Mouse (Mus musculus) layer of hippocampus, postnatal 36 days (tissue): ENCODE measurements around the gene Gm1113. TPM values are rescaled to one million over a fixed set of nuclear protein-coding genes. Genes with fewer than 3 reads are reported as not detected.
A peak's percentile ranks its signal among the peaks of the same experiment; 100 is the strongest.

Experiments used
- DNase-seq, 2 experiments: peaks; one replicate each; pipeline ENCODE4 v3.0.0; 2022
- total RNA-seq, 2 experiments: library from RNA; stranded (reverse); gene quantifications; 2 replicates each; pipeline ENCODE4 v1.2.3; 2021

Gene Gm1113
- total RNA-seq, 2 experiments from 2014 or later = not detected

DNA sequence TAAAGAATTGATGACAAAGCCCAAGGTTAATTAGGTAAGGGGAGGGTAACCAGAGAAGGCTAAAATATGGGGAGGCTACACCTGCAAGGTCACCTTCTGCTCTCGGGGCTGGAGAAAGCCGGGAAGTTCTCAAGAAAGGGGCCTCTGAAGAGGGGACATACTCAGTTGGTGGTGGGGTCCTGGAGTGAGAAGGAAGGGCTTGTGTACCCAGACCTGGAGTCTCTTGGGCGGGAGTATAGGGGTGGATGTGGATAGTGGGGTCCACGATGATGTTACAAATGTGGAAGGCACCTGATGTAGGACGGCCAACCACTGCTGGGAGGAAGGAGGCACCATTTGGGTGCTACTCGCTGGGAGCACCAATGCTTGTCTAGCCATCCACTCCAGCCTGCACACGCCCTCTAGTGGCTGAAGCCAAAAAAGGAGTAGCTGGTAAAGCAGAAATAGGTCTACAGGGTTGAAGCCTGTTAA lies 5.9 kb upstream of the Gm1113 start:
- DNase-seq = peak; percentile 67 to 72

DNA sequence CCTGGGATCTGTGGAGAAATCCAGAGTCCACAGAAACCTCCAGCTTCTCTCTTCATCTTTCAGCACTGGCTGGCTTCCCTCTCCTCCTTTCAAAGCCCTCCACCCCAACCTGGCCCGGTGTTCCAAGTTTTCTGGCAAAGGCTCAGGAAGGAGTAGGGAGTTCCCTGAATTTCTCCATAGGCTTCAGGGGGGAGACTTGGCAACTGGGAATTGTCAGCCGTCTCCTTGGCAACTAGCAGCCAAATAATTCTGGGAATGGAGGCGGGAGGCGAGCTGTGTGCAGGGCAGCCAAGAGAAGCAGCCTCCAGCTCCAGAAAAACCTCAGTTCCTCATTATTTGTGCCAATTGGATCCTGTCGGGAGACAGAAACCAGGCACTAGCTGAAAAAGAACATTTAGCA lies 5.5 kb upstream of the Gm1113 start:
- DNase-seq = peak; percentile 57 to 65

DNA sequence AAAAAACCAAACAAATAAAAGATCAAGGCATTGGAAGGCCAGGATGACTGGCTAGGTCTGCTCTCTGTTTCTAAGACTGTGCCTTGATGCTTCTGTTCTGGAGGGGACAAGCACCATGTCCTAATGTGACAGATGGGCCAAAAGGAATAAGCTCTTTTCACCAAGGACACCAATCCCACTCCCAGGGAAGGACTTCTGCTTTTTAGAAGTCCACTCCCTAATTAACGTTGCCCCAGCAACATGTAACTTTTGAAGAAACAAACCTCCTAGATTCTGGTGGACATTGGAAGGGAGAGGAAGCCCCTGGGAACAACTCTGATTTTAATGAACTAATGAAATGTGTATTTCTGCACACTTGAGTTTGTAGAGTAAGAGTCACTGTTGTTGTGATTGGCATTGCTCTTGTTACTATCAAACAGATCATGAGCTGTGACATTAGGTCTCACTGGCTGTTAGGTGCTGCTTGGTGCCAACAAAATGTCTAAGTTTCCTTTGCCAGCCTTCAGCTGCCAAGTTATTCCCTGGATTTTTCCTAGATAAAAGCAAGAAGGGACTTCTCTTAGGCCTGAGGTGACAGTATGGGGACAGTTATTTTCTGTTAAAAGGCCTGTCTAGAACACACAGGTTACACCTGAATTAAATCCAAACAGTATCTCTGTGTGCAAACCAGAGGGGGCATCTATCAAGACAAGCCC lies 4.9 kb upstream of the Gm1113 start:
- DNase-seq = no peak

DNA sequence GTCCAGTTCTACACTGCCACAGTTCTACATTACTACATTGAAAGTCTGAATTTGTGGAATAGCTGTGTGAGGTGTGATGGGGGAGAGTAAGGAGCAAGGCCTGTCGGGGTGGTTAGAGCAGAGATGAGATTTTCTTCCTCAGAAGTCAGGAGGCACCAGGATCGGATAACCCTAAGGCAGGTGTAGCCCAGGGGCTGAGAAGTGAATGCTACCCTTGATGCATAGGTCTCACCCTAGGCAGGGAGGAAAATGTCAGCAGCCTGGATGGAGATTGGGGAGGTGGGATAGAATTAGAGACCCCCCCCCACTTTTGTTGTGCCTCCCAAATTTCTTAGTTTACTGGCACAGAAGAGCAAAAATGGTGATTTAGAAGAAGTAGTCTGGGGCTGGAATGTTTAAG lies 4.2 kb upstream of the Gm1113 start:
- no peak for DNase-seq

DNA sequence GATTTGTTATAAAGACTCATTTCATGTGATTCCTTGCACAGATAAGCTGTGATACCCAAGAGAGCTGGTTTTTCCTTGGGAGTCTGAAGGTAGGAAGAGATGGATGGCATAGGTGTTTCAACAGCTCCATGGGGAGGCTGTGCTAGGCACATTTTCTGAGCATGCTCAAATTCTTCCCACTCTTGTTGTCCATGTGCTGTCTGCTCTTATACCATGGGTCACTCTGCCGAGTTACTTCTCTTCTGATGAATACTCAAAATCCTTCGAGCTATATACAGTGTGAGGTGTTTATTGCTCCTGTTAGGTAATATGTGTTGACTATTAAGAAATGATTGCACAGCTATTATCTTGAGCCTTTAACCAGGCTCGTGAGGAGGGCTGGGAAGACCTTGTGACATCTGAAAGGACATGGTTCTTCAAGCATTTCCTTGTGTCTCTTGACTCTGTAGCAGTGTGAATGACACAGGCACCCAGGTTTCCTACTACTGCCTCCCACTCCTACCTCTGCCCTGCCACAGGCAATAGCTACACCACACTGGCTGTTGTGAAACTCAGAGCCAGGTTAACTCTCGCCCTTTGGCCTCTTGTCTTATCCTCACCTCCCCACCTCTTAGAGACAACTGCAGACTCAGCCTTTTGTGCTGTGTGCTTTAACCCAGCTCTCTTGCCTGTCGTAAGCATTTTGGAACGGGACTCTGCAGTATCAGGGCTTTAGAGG lies 2.7 kb upstream of the Gm1113 start:
- no peak for DNase-seq

DNA sequence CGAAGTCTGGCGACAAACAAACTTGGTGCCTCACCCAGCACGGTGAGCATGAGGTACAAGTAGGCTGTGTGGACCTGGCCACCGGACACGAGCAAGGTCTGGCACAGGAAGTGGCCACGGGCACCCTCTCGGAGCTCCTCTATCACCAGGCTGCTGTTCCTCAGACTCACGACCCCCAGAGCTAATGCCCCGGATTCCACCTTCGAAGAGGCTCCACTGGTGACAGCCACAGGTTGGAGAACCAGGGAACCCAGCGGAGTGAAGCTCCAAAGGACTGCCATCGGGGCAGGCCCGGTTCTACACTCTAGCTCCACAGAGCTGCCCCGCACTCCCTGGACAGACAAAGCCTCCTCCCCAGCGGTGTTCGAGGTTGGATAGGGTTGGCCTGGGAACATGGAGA lies 1.4 kb downstream of the Gm1113 start:
- no peak for DNase-seq

DNA sequence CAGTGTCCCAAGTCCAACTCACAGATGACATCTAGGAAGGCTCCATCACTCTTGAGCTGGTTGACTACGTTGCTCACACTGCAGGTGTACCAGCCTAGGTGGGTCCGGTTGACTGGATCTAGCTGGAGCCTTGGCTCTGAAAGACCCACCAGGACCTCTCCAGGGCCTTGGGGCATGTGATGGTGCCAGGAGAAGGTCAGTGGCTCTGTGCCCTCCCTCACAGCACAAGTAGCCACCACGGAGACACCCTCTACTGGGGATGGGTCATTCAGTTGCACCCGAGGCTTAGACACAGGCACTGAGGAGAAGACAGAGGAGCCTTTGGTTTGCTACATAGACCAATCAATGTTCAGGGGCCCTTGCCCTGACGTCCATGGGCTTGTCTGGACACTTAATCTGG lies 1.9 kb downstream of the Gm1113 start:
- DNase-seq = no peak

DNA sequence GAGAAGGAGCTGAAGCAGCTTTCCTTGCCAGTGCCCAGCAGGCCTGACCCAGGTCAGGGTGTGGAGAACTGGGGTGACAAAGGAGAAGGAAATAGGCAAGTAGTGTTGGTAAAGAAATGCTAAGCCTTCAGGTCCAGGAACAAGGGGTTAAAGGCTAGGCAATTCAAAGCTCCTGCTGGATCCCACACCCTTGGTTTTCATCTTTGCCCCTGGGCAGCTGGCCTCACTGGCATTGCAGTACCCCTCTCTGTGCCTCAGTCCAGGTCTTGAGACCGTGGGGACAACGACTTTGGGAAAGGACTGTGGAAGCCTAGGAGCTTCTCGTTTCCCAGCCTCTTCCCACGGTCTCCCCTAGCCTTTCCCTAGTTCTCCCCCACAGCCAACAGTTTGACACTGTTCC lies 4.2 kb downstream of the Gm1113 start:
- no peak for DNase-seq

DNA sequence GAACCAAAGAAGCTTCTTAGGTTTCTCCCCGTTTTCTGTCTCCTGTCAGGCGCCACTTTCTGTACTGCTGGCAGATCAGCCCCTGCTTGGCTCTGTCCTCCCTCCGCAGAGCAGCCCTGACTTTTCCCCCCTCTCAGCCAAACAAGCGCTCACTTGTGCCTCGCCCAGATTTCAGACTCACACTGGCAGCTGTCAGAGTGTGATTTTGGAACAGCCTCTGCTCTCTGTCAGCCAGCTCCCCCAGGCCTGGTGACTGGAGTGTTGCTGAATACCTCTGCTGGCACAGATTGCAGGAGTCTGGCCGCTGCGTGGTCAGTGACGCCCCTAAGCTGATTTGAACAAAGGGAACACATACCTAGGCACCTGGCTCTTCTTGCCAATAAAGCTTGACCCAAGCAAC lies 9.8 kb downstream of the Gm1113 start:
- peak; percentile 67 to 73 for DNase-seq

DNA sequence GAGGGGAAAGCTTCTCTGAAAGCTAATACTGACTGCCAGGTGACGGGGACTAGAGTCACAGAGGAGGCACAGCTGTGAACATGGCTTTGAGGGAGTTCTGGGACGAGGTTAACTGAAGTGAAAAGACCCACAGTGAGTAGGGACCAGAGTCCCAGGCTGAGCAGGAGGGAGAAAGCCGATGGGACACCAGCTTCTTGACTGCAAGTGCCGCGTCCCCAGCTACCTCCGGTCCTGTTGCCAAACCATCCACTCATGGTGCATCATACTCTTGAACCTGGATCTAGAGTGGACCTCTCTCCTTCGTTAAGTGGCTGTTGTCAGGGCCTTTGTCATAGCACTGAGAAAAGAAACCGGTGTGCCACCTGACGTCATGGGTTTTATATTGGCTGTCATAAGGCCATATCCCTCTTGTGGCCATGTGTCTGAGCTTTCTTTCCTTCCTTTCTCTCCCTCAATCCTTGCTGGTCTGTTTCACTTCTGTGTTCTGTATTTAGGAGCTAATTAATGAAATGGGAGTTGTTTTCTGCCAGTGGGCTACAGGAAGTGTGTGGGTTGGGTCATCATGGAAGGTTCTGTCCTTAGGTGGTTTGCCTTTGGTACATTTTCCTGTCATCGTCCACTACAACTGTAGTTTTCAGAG lies 15.6 kb downstream of the Gm1113 start:
- no peak for DNase-seq

DNA sequence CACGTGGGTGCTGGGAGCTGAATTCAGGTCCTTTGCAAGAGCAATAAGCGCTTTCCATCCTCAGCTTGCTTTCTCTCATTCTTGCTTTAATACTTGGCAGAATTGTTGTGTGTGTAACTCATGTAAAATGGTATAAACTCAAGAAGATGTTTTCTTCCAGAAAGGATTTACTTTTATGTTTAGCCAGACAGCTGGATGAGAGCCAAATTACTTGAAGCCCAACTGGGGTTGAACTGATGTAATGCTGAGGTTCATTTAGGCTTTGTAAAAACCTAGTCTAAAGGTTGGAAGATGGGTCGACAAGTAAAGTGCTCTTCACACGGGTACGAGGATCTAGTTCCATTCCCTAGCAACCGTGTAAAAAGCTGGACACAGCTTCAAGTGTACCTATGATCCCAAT lies 18.1 kb downstream of the Gm1113 start:
- DNase-seq = no peak

DNA sequence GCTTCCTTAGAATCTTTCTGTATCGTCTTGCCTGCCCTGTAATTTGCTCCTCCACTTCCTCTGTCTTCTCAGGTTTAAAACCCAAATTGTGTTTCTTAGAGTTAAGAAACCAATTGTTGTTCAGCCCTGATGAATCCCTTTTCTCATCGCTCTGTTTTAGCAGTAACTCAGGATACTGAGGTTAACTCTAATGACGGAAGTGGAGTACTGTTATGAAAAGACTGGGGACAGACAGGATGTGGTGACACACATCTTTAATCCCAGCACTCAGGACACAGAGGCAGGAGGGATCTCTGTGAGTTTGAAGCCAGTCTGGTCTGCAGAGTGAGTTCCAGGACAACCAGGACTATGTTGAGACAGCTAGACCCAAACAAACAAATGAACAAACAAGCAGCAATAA lies 22.6 kb downstream of the Gm1113 start:
- DNase-seq = no peak

DNA sequence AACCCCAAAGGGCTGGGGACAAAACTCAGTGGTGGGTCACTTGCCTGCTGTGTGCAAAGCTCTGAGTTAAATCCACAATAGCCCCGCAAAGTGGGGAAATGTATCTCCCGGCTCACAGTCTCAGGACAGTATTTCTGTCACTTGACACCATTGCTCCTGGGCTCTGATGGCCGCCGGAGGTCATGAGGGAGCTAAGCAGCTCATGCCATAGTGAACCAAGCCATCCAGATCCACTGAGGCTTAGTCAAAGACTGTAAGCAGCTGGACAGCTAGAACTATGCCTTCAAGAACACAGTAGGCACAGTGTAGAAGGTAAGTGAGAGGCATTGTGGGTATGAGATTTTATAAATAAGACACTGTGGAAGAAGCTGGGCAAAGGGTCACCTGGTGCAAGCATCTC lies 23.1 kb downstream of the Gm1113 start:
- no peak for DNase-seq

DNA sequence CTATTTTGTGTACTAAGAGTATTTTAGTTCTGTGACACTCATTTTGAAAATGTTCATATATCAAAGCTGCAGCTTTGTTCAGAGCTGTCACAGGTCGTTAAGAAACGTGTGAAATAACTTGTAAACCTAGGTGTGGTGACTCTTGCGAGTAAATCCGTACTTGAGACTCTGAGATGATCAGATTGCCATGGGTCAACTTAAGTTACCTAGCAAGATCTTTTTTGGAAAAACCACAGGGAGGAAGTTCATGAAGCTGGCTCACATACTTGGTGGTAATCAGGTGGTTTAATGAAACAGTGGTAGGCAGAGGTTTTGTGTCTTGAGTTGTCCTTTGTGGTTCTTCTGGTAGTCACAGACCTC lies 24.4 kb downstream of the Gm1113 start:
- no peak for DNase-seq

DNA sequence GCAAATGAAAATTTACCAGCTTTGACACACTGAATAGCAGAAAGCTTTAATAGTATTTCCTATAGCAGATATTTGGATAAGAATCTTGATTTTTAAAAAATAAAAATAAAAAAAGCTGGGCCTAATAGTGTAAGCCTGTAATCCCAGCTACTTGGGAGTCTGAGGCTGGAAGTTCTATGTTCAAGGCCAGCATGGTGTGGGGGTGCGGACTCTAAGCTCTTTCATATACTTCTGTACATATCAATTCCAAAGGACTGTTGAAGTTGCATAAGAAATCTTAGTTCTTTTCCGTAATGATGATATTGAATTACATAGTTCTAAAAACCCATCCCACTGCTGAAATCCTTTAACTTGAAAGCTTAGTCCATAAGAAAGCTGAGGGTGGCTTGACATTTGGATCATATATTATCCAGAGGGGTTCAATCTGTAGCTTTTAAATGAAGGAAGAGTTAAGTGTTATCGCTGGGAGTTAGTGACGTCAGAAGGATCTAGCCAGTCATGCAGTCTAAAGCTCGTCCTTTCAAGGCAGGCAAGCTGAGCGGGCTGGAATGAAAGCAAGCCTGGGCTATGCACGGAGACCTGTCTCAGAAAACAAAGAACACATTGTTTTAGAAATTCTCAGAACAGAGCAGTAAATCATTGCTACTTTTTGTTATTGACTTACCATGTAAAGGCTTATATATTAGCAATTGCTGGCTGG lies 24.9 kb downstream of the Gm1113 start:
- no peak for DNase-seq

DNA sequence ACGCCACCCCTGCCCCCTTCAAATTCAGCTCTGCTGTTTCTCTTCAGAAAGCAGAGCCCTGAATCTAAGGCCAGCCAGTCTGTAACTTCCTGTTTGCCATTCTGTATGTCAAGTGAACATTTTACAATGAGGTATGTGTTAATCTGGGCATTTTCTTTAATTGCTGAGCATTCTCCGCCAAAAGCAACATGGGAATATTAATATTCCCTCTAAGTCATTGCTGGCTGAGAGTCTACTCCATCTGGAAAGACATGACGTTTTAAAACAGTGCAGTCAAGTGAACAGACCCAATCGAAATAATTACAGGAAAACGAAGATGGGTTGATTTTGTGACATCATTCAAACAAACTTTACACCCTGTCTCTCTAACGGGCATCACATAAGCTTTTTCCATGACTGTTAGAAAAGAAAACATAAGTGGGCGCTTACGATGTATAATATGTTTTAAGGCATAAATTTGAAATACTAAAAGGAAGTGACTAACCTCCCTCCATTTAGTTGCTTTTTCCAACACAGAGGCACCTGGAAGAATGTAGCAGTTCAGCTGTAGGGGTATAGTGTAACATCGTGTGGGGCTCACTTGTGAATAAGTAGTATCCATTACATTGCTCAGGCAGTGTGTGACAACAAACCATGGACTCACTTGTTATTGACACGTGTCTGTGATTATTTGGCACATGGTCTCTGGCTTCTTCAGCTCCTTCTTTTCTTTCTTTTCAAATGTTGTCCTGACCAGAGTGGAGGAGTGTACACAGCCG lies 26.8 kb downstream of the Gm1113 start:
- DNase-seq = no peak

DNA sequence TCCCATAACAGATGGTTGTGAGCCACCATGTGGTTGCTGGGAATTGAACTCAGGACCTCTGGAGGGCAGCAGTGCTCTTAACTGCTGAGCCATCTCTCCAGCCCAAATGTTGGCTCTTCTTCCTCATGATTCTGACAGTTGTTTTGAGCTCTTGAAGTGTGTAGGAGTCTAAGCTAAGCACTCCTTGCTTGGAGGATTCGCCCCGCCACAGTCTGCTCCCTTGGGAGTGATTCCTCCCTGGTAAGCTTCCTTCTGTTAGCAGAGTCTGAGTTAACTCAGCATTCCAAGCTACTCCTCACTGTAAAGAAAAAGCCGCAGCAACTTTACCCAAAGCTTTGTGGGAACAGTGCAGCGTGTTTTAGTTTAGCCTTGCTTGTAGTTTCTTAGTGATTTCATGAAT lies 29.6 kb downstream of the Gm1113 start:
- DNase-seq = peak; percentile 23 to 28

DNA sequence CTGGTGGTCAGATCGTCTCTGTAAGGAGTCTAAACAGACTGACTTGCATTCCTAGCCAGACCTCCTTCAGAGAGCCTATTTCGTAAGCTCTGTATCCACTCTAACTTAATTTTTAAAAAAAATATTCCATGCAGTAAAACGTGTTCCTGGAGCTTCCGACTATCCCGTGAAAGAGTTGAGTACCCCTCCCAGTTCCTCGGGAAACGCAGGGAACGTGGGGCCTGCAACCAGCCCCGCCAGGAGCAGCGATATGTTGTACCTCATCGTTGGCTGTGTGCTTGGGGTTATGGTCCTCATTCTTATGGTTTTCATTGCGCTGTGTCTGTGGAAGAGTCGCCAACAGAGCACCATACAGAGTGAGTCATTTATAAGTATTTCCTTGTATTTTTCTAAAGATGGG lies 31.5 kb downstream of the Gm1113 start:
- DNase-seq = no peak

DNA sequence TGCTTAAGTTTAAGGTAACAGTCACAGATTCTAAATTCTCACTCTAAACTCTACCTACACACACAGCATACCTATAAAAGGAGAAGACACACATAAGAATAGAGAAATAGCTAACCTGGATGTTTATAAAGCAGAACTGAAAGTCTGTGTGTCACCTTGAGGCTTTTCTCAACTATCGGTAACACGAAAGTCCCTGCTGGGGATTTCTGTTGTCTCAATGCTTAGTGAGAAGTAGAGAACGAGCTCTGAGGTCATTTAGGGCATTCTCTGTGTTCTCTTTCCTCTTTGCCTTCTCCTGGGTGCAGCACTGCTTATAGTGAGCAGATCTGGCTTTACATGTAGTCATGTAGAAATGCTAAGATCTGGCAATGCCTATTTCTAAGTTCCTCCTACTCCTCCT lies 34.1 kb downstream of the Gm1113 start:
- no peak for DNase-seq

DNA sequence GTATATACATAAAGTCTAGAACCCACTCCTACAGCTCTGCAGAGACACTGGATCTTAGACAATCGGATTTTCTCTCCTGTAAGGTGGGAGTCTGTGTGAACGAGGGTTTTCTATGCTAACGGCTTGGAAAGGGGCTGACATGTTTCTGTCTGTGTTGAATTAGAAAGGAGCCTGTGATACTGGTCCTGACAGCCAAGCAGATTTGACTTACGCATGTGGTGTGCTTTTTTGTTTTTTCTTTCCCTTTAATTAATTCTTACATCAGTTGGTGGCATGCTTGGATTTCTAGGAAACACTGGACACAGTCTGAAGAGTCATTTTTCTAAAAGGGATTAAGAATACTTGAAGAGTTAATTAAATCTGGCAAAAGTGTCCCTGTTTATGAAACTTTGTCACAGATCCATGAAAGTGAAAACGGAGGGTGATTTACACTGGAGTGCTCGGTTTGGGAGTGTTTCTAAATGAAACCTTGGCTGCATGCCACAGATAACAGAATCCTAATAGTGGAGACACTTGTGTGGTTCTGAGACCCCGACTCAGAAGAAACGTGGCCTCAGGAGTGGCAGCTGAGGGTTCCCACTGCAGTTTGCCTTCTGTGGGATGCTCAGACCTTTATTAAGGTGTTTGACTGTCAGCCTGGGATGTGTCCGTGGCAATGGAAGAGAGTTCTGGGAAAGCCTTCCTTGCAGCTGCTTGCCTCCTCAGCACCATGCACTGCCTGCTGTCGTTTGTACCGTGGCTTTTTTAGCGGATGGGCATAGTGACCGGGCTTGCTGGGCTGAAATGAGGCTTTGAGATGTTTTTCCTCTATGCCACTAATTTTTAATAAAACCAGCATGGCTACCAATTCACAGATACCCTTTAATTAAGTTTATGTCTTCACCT lies 35.8 kb downstream of the Gm1113 start:
- no peak for DNase-seq

DNA sequence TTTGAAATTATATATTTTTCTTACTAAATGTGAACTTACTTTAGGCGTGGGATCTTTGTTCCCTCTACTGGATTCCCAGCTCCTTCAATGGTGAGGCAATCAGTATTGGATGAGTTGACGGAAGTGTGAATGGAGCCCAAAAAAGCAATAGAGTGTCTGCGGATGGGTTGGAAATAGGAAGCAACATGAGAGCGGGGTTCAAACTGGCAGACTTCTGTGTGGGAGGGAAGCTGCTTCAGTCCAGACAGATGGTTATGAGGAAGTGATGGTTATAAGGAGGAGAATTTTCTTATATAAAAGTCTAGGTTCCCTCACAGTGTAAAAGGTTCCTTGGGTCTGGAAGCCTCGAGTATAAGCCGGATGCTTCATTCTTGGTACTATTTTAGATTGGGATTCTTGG lies 38.6 kb downstream of the Gm1113 start:
- DNase-seq = no peak
